Mouse (Mus musculus) forebrain, embryonic 11.5 days (tissue): ENCODE measurements around the gene Knstrn. TPM values are rescaled to one million over a fixed set of nuclear protein-coding genes. Genes with fewer than 3 reads are reported as not detected.

ENCODE experiments used
- ATAC-seq: fragments of 200-750 bp; cut with Nextera tagmentation; replicated peaks from 2 replicates; pipeline ENCODE4 v1.8.0; 2017; ENCODE audit warnings: moderate TSS enrichment; ENCODE audit not compliant: low FRiP score
- DNase-seq: peaks from one replicate; pipeline ENCODE4 v3.0.0-alpha.2; 2017; ENCODE audit warnings: low spot score
- H3K27ac ChIP-seq: fragments of 300-500 bp; sonication (generic); 2 replicates; pipeline ENCODE4 v1.5.1; 2014; ENCODE audit warnings: low read depth, low read length
- H3K27me3 ChIP-seq: fragments of 300-500 bp; sonication (generic); 2 replicates; pipeline ENCODE4 v1.6.1; 2014; ENCODE audit warnings: mild to moderate bottlenecking, low read length, mixed read lengths; ENCODE audit not compliant: control insufficient read depth, insufficient read depth
- H3K36me3 ChIP-seq: fragments of 300-500 bp; sonication (generic); 2 replicates; pipeline ENCODE4 v1.6.1; 2014; ENCODE audit warnings: mild to moderate bottlenecking, low read length, moderate library complexity, mixed read lengths; ENCODE audit not compliant: control insufficient read depth, insufficient read depth
- H3K4me1 ChIP-seq: fragments of 300-500 bp; sonication (generic); replicated peaks from 2 replicates; pipeline ENCODE4 v1.6.1; 2014; ENCODE audit warnings: low read length, mixed read lengths; ENCODE audit not compliant: control insufficient read depth, insufficient read depth
- H3K4me2 ChIP-seq: fragments of 300-500 bp; sonication (generic); 2 replicates; pipeline ENCODE4 v1.6.1; 2014; ENCODE audit warnings: low read depth, mild to moderate bottlenecking, low read length, moderate library complexity, mixed read lengths; ENCODE audit not compliant: severe bottlenecking
- H3K4me3 ChIP-seq: fragments of 300-500 bp; sonication (generic); 2 replicates; pipeline ENCODE4 v1.5.1; 2014; ENCODE audit warnings: low read depth, low read length
- H3K9ac ChIP-seq: fragments of 300-500 bp; sonication (generic); 2 replicates; pipeline ENCODE4 v1.6.1; 2014; ENCODE audit warnings: low read length
- H3K9me3 ChIP-seq: fragments of 300-500 bp; sonication (generic); 2 replicates; pipeline ENCODE4 v1.6.1; 2016; ENCODE audit warnings: low read length, mixed read lengths; ENCODE audit not compliant: control insufficient read depth
- WGBS: fragments of 180-500 bp; shearing (Covaris S2); extraction: QIAGEN DNeasy Blood & Tissue Kit; methylation state at CpG from one replicate; pipeline ENCODE4 v1.1.7; 2014; 5-methylcytosine and 5-hydroxymethylcytosine counted together
- polyA plus RNA-seq: library from polyadenylated mRNA; unstranded; fragments of >200 nt; fragmentation: Nextera tagmentation; extraction: Ambion mirVana; gene quantifications from 2 replicates; pipeline ENCODE4 v1.2.1, GENCODE M21; 2014

Knstrn gene
- polyA plus RNA-seq, 1 experiment from 2014 or later, result 202 TPM

DNA sequence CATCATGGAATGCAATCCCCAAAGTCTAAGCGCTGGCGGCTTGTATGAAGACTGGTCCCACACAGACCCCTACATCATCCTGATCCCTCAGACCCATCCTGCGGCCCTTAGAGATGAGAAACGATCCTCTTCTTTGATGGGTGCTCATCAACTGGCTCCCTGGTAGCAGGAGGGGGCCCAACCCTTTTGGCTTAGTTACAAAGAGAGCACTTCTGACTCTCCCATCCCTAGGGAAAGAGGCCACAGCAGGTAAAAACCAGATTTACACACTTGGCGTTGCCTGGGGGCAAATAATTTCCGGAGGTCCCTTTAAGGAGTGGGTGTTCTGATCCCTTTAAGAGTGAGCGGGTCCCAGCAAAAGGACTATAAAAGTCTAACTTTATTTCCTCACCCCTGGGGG lies 83.6 kb downstream of the Knstrn start:
- Histone ChIP-seq H3K27ac (no peak overlapping the region), H3K9ac (no peak overlapping the region), H3K27me3 (peaks cover 55% of the 10 kb centered on the region), H3K4me1 (peaks cover 29% of the 10 kb centered on the region), H3K36me3 (no peaks in the 10 kb centered on the region), H3K4me3 (no peak overlapping the region), H3K4me2 (no peak overlapping the region), H3K9me3 (no peaks in the 10 kb centered on the region)
- 0% methylated on average over 7 of the region's 7 CpGs for WGBS
- ATAC-seq (no peak), DNase-seq (no peak)

GRCm38 (mm10) chr2:118897808-118898207 lies 84.0 kb downstream of the Knstrn start:
- WGBS, result 1% methylated on average over 11 of the region's 11 CpGs
- DNase-seq, result no peak
- H3K4me2 ChIP-seq, result no peak overlapping the region

DNA sequence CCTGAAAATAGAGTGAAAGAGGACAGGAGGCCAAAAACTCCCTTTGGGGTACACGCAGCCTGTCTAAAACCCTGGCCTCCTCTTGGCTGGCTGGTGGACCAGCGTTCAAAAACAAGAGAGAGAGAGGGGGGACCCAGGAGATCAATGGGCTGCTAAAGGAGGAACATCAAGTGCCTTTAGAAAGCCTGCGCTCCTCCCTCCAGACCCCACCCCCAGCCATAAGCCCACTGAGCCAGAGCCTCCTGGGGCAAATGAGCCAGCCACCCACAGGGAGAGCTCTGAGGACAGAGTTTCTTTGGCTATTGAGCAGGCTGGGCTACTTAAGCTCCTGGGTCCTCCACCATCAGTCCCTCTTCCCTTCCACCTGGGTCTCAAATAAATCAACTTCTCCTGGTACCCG lies 85.0 kb downstream of the Knstrn start:
- no peaks in the 10 kb centered on the region for H3K9me3 ChIP-seq
- H3K27me3 ChIP-seq, result peaks cover 55% of the 10 kb centered on the region
- H3K36me3 ChIP-seq, result no peaks in the 10 kb centered on the region
- no peak overlapping the region for H3K9ac ChIP-seq
- no peak overlapping the region for H3K4me3 ChIP-seq
- H3K4me1 ChIP-seq, result peaks cover 35% of the 10 kb centered on the region
- ATAC-seq (no peak), DNase-seq (no peak)
- no peak overlapping the region for H3K27ac ChIP-seq
- no peak overlapping the region for H3K4me2 ChIP-seq
- WGBS, result 5% methylated on average over 4 of the region's 4 CpGs

More at GRCm38 (mm10) chr2:118897808-118898207, 84.0 kb downstream of the Knstrn start:
- Histone ChIP-seq H3K9me3 (no peaks in the 10 kb centered on the region), H3K9ac (no peak overlapping the region), H3K27ac (no peak overlapping the region), H3K4me1 (peaks cover 31% of the 10 kb centered on the region), H3K4me3 (no peak overlapping the region), H3K36me3 (no peaks in the 10 kb centered on the region), H3K27me3 (peaks cover 55% of the 10 kb centered on the region)
- no peak for ATAC-seq

DNA sequence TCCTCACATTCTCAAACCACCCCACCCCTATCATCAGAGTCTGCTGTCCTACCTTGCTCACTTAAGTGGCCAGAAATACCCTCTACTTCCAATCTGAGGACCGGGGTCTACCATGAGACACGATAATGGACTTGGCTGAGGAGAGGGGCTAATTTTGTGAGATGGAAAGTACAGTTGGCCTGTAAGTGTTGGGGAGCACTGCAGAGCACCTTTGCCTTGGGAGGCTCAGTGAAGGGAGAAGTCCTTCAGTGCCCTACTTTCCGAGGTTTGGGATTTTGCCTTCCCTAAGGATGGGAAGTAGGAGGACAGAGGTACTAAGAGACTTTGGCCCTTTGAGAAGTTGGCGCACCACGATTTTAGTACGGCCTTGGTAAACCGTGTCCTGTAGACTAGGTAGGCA lies 85.5 kb downstream of the Knstrn start:
- DNase-seq, result no peak
- H3K4me3 ChIP-seq, result no peak overlapping the region
- H3K9ac ChIP-seq, result no peak overlapping the region
- H3K4me2 ChIP-seq, result no peak overlapping the region
- ATAC-seq, result no peak
- no peaks in the 10 kb centered on the region for H3K36me3 ChIP-seq
- H3K27me3 ChIP-seq, result peaks cover 55% of the 10 kb centered on the region
- no peaks in the 10 kb centered on the region for H3K9me3 ChIP-seq
- 11% methylated on average over 7 of the region's 7 CpGs for WGBS
- peaks cover 35% of the 10 kb centered on the region for H3K4me1 ChIP-seq
- H3K27ac ChIP-seq, result no peak overlapping the region

GRCm38 (mm10) chr2:118899981-118900825 lies 86.4 kb downstream of the Knstrn start, which contains the start of gene Bahd1:
TSS of gene Bahd1 (plus strand) at chr2:118900377.
- Histone ChIP-seq H3K36me3 (no peaks in the 10 kb centered on the region), H3K27ac (no peak within 1 kb of the TSS), H3K4me3 (peak within 1 kb of the TSS; percentile 91), H3K4me1 (peaks cover 35% of the 10 kb centered on the region), H3K27me3 (peaks cover 49% of the 10 kb centered on the region), H3K9me3 (no peaks in the 10 kb centered on the region), H3K4me2 (peak within 1 kb of the TSS; percentile 99), H3K9ac (peak within 1 kb of the TSS; percentile 81)
- no peak for ATAC-seq
- peak; percentile 73 for DNase-seq
- WGBS, result under 1% methylated on average over 32 of the region's 32 CpGs

DNA sequence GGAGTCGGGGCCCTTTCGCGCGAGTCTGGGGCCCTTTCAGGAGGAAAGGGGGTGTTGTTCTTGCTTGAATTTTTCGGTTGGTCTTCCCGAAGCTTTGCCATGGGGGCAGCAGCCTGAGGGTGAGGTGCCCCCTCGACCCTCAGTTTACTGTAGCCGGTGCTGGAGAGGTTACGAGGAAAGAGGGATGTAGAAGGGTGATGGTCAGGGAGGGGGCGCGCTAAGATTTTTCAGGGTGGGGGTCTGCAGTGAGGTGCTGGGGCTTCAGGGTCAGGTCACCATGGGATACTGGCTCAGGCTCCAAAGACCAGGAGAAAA lies 87.0 kb downstream of the Knstrn start:
- no peak; the same call in 1 of the 2 replicates for ATAC-seq
- Histone ChIP-seq H3K27ac (no peak overlapping the region), H3K4me1 (peaks cover 35% of the 10 kb centered on the region), H3K4me2 (peak overlapping the region; percentile 99), H3K27me3 (peaks cover 44% of the 10 kb centered on the region), H3K4me3 (peak overlapping the region; percentile 91), H3K36me3 (no peaks in the 10 kb centered on the region), H3K9me3 (no peaks in the 10 kb centered on the region), H3K9ac (peak overlapping the region; percentile 50)
- DNase-seq, result peak; percentile 66
- WGBS, result under 1% methylated on average over 11 of the region's 11 CpGs

- WGBS, result under 1% methylated on average over 89 of the region's 120 CpGs
- H3K4me1 ChIP-seq, result peaks cover 32% of the 10 kb centered on the region
Observed at GRCm38 (mm10) chr2:118901175-118902031, 87.6 kb downstream of the Knstrn start.

More at GRCm38 (mm10) chr2:118901175-118902031, 87.6 kb downstream of the Knstrn start:
- peak; percentile 93 for ATAC-seq
- Histone ChIP-seq H3K27me3 (peaks cover 38% of the 10 kb centered on the region), H3K9me3 (no peaks in the 10 kb centered on the region), H3K4me3 (peak overlapping the region; percentile 91), H3K9ac (peak overlapping the region; percentile 81), H3K36me3 (no peaks in the 10 kb centered on the region), H3K27ac (0 out of 2 replicates have a peak overlapping the region, but pooled peaks have one; percentile 57), H3K4me2 (peak overlapping the region; percentile 99)
- peak; percentile 99 for DNase-seq
